Mouse (Mus musculus): ENCODE measurements around the gene Copb2.

Copb2 gene

GRCm38 (mm10) chr9:98563137-98564126 lies at the start of gene Copb2:
TSS of gene Copb2 (plus strand) at chr9:98563721.
- in situ Hi-C loops (cut with MboI; ENCODE audit: low pct_unique_long_range_greater_than_20kb in 1 of 2, low sequenced_read_pairs in 2 of 2, unreplicated experiment in 1 of 2): no loop called here

GRCm38 (mm10) chr9:98523872-98524271 lies 39.6 kb upstream of the Copb2 start:
- in situ Hi-C loops (cut with MboI; ENCODE audit: low pct_unique_long_range_greater_than_20kb in 1 of 2, low sequenced_read_pairs in 2 of 2, unreplicated experiment in 1 of 2): no loop called here

- in situ Hi-C loops (cut with MboI; ENCODE audit: low pct_unique_long_range_greater_than_20kb in 1 of 2, low sequenced_read_pairs in 2 of 2, unreplicated experiment in 1 of 2): loop anchor here in 1 of 2 experiments (25.0 kb wide), 1 partner anchor 113 kb away; the partner anchor contains the start of gene Rbp1
These were observed 38.6 kb upstream of the Copb2 start for GRCm38 (mm10) chr9:98524786-98525542.

- in situ Hi-C loops (cut with MboI; ENCODE audit: low pct_unique_long_range_greater_than_20kb in 1 of 2, low sequenced_read_pairs in 2 of 2, unreplicated experiment in 1 of 2): loop anchor here in 1 of 2 experiments (25.0 kb wide), 1 partner anchor 113 kb away; the partner anchor contains the start of gene Rbp1
These were observed 38.0 kb upstream of the Copb2 start for GRCm38 (mm10) chr9:98525543-98525924.

- in situ Hi-C loops (cut with MboI; ENCODE audit: low pct_unique_long_range_greater_than_20kb in 1 of 2, low sequenced_read_pairs in 2 of 2, unreplicated experiment in 1 of 2): loop anchor here in 1 of 2 experiments (25.0 kb wide), 1 partner anchor 115 kb away; the partner anchor contains the start of gene Rbp1
These were observed 36.3 kb upstream of the Copb2 start for GRCm38 (mm10) chr9:98527226-98527625.

GRCm38 (mm10) chr9:98529776-98530175 lies 33.7 kb upstream of the Copb2 start:
- in situ Hi-C loops (cut with MboI; ENCODE audit: low pct_unique_long_range_greater_than_20kb in 1 of 2, low sequenced_read_pairs in 2 of 2, unreplicated experiment in 1 of 2): loop anchor here (10.0 to 25.0 kb wide), 2 partner anchors 85 to 117 kb away; partner anchors contain the start of gene Rbp1 (in 1 of the 2)

GRCm38 (mm10) chr9:98530999-98531398 lies 32.5 kb upstream of the Copb2 start:
- in situ Hi-C loops (cut with MboI; ENCODE audit: low pct_unique_long_range_greater_than_20kb in 1 of 2, low sequenced_read_pairs in 2 of 2, unreplicated experiment in 1 of 2): loop anchor here (10.0 to 25.0 kb wide), 2 partner anchors 86 to 119 kb away; partner anchors contain the start of gene Rbp1 (in 1 of the 2)

GRCm38 (mm10) chr9:98534675-98535280 lies 28.7 kb upstream of the Copb2 start:
- in situ Hi-C loops (cut with MboI; ENCODE audit: low pct_unique_long_range_greater_than_20kb in 1 of 2, low sequenced_read_pairs in 2 of 2, unreplicated experiment in 1 of 2): loop anchor here (10.0 to 25.0 kb wide), 2 partner anchors 90 to 122 kb away; partner anchors contain the start of gene Rbp1 (in 1 of the 2)

GRCm38 (mm10) chr9:98535763-98536162 lies 27.8 kb upstream of the Copb2 start:
- in situ Hi-C loops (cut with MboI; ENCODE audit: low pct_unique_long_range_greater_than_20kb in 1 of 2, low sequenced_read_pairs in 2 of 2, unreplicated experiment in 1 of 2): loop anchor here (10.0 to 25.0 kb wide), 2 partner anchors 91 to 123 kb away; partner anchors contain the start of gene Rbp1 (in 1 of the 2)

GRCm38 (mm10) chr9:98538017-98538712 lies 25.4 kb upstream of the Copb2 start:
- in situ Hi-C loops (cut with MboI; ENCODE audit: low pct_unique_long_range_greater_than_20kb in 1 of 2, low sequenced_read_pairs in 2 of 2, unreplicated experiment in 1 of 2): loop anchor here (10.0 to 25.0 kb wide), 2 partner anchors 93 to 126 kb away; partner anchors contain the start of gene Rbp1 (in 1 of the 2)

- in situ Hi-C loops (cut with MboI; ENCODE audit: low pct_unique_long_range_greater_than_20kb in 1 of 2, low sequenced_read_pairs in 2 of 2, unreplicated experiment in 1 of 2): loop anchor here (10.0 to 25.0 kb wide), 2 partner anchors 94 to 127 kb away; partner anchors contain the start of gene Rbp1 (in 1 of the 2)
These were observed 24.7 kb upstream of the Copb2 start for GRCm38 (mm10) chr9:98538713-98539360.

- in situ Hi-C loops (cut with MboI; ENCODE audit: low pct_unique_long_range_greater_than_20kb in 1 of 2, low sequenced_read_pairs in 2 of 2, unreplicated experiment in 1 of 2): loop anchor here (10.0 to 25.0 kb wide), 2 partner anchors 129 to 132 kb away; partner anchors contain the start of gene Rbp1 (in 1 of the 2)
These were observed 19.5 kb upstream of the Copb2 start for GRCm38 (mm10) chr9:98544042-98544441.

- in situ Hi-C loops (cut with MboI; ENCODE audit: low pct_unique_long_range_greater_than_20kb in 1 of 2, low sequenced_read_pairs in 2 of 2, unreplicated experiment in 1 of 2): no loop called here
These were observed 20.3 kb downstream of the Copb2 start for GRCm38 (mm10) chr9:98583852-98584251.

GRCm38 (mm10) chr9:98600094-98600493 lies 36.6 kb downstream of the Copb2 start:
- in situ Hi-C loops (cut with MboI; ENCODE audit: low pct_unique_long_range_greater_than_20kb in 1 of 2, low sequenced_read_pairs in 2 of 2, unreplicated experiment in 1 of 2): no loop called here

GRCm38 (mm10) chr9:98601156-98601836 lies 37.8 kb downstream of the Copb2 start, which contains the start of gene Mrps22:
TSS of gene Mrps22 (minus strand) at chr9:98601660.
- in situ Hi-C loops (cut with MboI; ENCODE audit: low pct_unique_long_range_greater_than_20kb in 1 of 2, low sequenced_read_pairs in 2 of 2, unreplicated experiment in 1 of 2): no loop called here

- in situ Hi-C loops (cut with MboI; ENCODE audit: low pct_unique_long_range_greater_than_20kb in 1 of 2, low sequenced_read_pairs in 2 of 2, unreplicated experiment in 1 of 2): no loop called here
These were observed 38.4 kb downstream of the Copb2 start for GRCm38 (mm10) chr9:98601837-98602359.

Measured in mouse embryonic stem cell (cell line).